Mouse (Mus musculus) ES-Bruce4 (cell line): ENCODE results near the gene Acot2. TPM values are rescaled to one million over a fixed set of nuclear protein-coding genes. Genes with fewer than 3 reads are reported as not detected.
A peak's percentile ranks its signal among the peaks of the same experiment; 100 is the strongest.
"Not testable (repeated sequence)": the region's sequence is repeated elsewhere in the genome, so short reads cannot be mapped to it uniquely, and the experiment has no call there.

Experiments used
- H3K27ac ChIP-seq: 2 replicates; pipeline ENCODE4 v1.5.1; 2012; ENCODE audit warnings: low read length, inconsistent platforms; ENCODE audit not compliant: insufficient read depth
- H3K27me3 ChIP-seq: 2 replicates; pipeline ENCODE4 v1.6.1; 2012; ENCODE audit warnings: mild to moderate bottlenecking, low read length, inconsistent platforms; ENCODE audit not compliant: control insufficient read depth, poor library complexity, insufficient read depth, severe bottlenecking
- H3K36me3 ChIP-seq: 2 replicates; pipeline ENCODE4 v1.6.1; 2012; ENCODE audit warnings: inconsistent platforms, mild to moderate bottlenecking, low read length, moderate library complexity; ENCODE audit not compliant: control insufficient read depth, poor library complexity, insufficient read depth, severe bottlenecking
- H3K4me1 ChIP-seq: one replicate; pipeline ENCODE4 v1.8.1; 2011; ENCODE audit warnings: low read length; ENCODE audit not compliant: control insufficient read depth, insufficient read depth
- H3K4me3 ChIP-seq: 2 replicates; pipeline ENCODE4 v1.5.1; 2011; ENCODE audit warnings: low read depth, mild to moderate bottlenecking, low read length
- H3K9ac ChIP-seq: 2 replicates; pipeline ENCODE4 v1.6.1; 2012; ENCODE audit warnings: low read depth, mild to moderate bottlenecking, inconsistent platforms; ENCODE audit not compliant: poor library complexity, severe bottlenecking
- H3K9me3 ChIP-seq: replicated peaks from 2 replicates; pipeline ENCODE4 v1.6.1; 2012; ENCODE audit warnings: mild to moderate bottlenecking, low read length, inconsistent platforms; ENCODE audit not compliant: control insufficient read depth, poor library complexity, insufficient read depth, severe bottlenecking
- CTCF ChIP-seq: IDR thresholded peaks from one replicate; pipeline ENCODE4 v1.8.1; 2011; ENCODE audit warnings: low read depth, low read length
- EP300 ChIP-seq: IDR thresholded peaks from 2 replicates; pipeline ENCODE4 v1.6.1; 2011; ENCODE audit warnings: low read depth, low read length; ENCODE audit not compliant: insufficient read depth
- POLR2A ChIP-seq: IDR thresholded peaks from one replicate; pipeline ENCODE4 v1.8.1; 2011; ENCODE audit warnings: low read length; ENCODE audit not compliant: insufficient read depth
- polyA plus RNA-seq: library from polyadenylated mRNA; stranded (reverse); fragments of >200 nt; gene quantifications from 2 replicates; pipeline ENCODE4 v1.2.4, GENCODE M21; 2011; ENCODE audit warnings: low read depth; ENCODE audit not compliant: missing spikeins, insufficient read depth, insufficient read length

Acot2 gene
- polyA plus RNA-seq: 6.5 and 6.7 TPM in 2 replicates

- TF ChIP-seq CTCF (peak; percentile 21), POLR2A (no peak)
- Histone ChIP-seq H3K27ac (no peak within 1 kb of the TSS), H3K27me3 (no peaks in the 10 kb centered on the region), H3K9me3 (no peaks in the 10 kb centered on the region), H3K4me1 (no peaks in the 10 kb centered on the region), H3K4me3 (peak within 1 kb of the TSS; percentile 70), H3K9ac (peak within 1 kb of the TSS; percentile 68), H3K36me3 (no peaks in the 10 kb centered on the region)
Measured at GRCm38 (mm10) chr12:83987583-83988441, at the start of gene Acot2. Gene Acot2 (plus strand): TSS chr12:83987861.

GRCm38 (mm10) chr12:83938592-83938991 lies 49.1 kb upstream of the Acot2 start:
- not testable (repeated sequence) for H3K4me1 ChIP-seq, H3K27ac ChIP-seq, H3K4me3 ChIP-seq, H3K36me3 ChIP-seq, H3K9me3 ChIP-seq, H3K27me3 ChIP-seq, H3K9ac ChIP-seq

- H3K9me3 ChIP-seq: no peaks in the 10 kb centered on the region
- no peak overlapping the region for H3K9ac ChIP-seq
- H3K27ac ChIP-seq: no peak overlapping the region
- no peaks in the 10 kb centered on the region for H3K4me1 ChIP-seq
- TF ChIP-seq CTCF (no peak), EP300 (no peak), POLR2A (no peak)
- H3K4me3 ChIP-seq: no peak overlapping the region
- H3K27me3 ChIP-seq: no peaks in the 10 kb centered on the region
- H3K36me3 ChIP-seq: no peaks in the 10 kb centered on the region
Measured at GRCm38 (mm10) chr12:83939332-83939731, 48.3 kb upstream of the Acot2 start.

GRCm38 (mm10) chr12:83940031-83940430 lies 47.6 kb upstream of the Acot2 start:
- no peak for TF ChIP-seq CTCF
- no peak for TF ChIP-seq POLR2A
- TF ChIP-seq EP300: no peak
- no peak overlapping the region for H3K9ac ChIP-seq
- no peaks in the 10 kb centered on the region for H3K9me3 ChIP-seq
- no peaks in the 10 kb centered on the region for H3K4me1 ChIP-seq
- no peak overlapping the region for H3K27ac ChIP-seq
- H3K27me3 ChIP-seq: no peaks in the 10 kb centered on the region
- H3K4me3 ChIP-seq: no peak overlapping the region
- H3K36me3 ChIP-seq: no peaks in the 10 kb centered on the region

- no peaks in the 10 kb centered on the region for H3K4me1 ChIP-seq
- no peaks in the 10 kb centered on the region for H3K9me3 ChIP-seq
- TF ChIP-seq EP300 (no peak), CTCF (no peak)
- H3K36me3 ChIP-seq: no peaks in the 10 kb centered on the region
- no peak overlapping the region for H3K9ac ChIP-seq
- no peak overlapping the region for H3K27ac ChIP-seq
- H3K27me3 ChIP-seq: no peaks in the 10 kb centered on the region
- no peak overlapping the region for H3K4me3 ChIP-seq
Measured at GRCm38 (mm10) chr12:83941938-83942337, 45.7 kb upstream of the Acot2 start.

- Histone ChIP-seq H3K4me3 (no peak overlapping the region), H3K9ac (no peak overlapping the region), H3K36me3 (peaks cover 3% of the 10 kb centered on the region; the same call in 1 of the 2 replicates), H3K4me1 (peaks cover 4% of the 10 kb centered on the region), H3K9me3 (no peaks in the 10 kb centered on the region), H3K27me3 (no peaks in the 10 kb centered on the region), H3K27ac (no peak overlapping the region)
- TF ChIP-seq EP300: no peak
- no peak for TF ChIP-seq CTCF
- TF ChIP-seq POLR2A: no peak
Measured at GRCm38 (mm10) chr12:83947260-83947811, 40.3 kb upstream of the Acot2 start.
